Mouse (Mus musculus): ENCODE data around the gene Smyd1. TPM values are rescaled to one million over a fixed set of nuclear protein-coding genes. Genes with fewer than 3 reads are reported as not detected.

Smyd1 gene
- total and polyA plus RNA-seq, 3 experiments = 0.08 to 0.37 (median 0.08) TPM

GRCm38 (mm10) chr6:71273715-71274114, 48.3 kb downstream of the Smyd1 start:
- in situ Hi-C loops (cut with MboI; ENCODE audit: low pct_ligation_motif_present, low pct_unique_long_range_greater_than_20kb, low sequenced_read_pairs) (no loop called here), dilution Hi-C loops (cut with MboI; ENCODE audit: extremely low pct_ligation_motif_present, extremely low pct_unique_long_range_greater_than_20kb, low sequenced_read_pairs) (no loop called here)

GRCm38 (mm10) chr6:71272316-71272741, 49.7 kb downstream of the Smyd1 start:
- H3K27me3 ChIP-seq (replicated peaks) = no peaks in the 10 kb centered on the region
- H3K9ac ChIP-seq (ENCODE audit: insufficient read depth, low read depth) = peak overlapping the region; percentile 94
- H3K27ac ChIP-seq (ENCODE audit: insufficient read depth, low read depth) = peak overlapping the region; percentile 87
- DNase-seq (ENCODE audit: extremely low read depth) = no peak
- peaks cover 0 to 3% of the 10 kb centered on the region in 2 experiments for H3K36me3 ChIP-seq (replicated peaks in 1 of 2; ENCODE audit: control insufficient read depth in 1 of 2, insufficient read depth in 1 of 2, low read length in 1 of 2)
- peaks cover 3 to 27% of the 10 kb centered on the region in 2 experiments; a peak in 3 of 4 replicates for H3K4me1 ChIP-seq (ENCODE audit: control insufficient read depth in 1 of 2, insufficient read depth in 2 of 2)
- peak overlapping the region; percentile 59 to 99 (median 97) for H3K4me3 ChIP-seq (replicated peaks in 1 of 3; ENCODE audit: low read depth in 2 of 3, low read length in 2 of 3, poor library complexity in 1 of 3)
- peaks cover 13% of the 10 kb centered on the region for H3K79me2 ChIP-seq (replicated peaks; ENCODE audit: control insufficient read depth, extremely low read depth, insufficient read depth, poor library complexity, severe bottlenecking)
- H3K9me3 ChIP-seq (replicated peaks; ENCODE audit: low read length) = no peaks in the 10 kb centered on the region
- peak overlapping the region; percentile 94 for H3K4me2 ChIP-seq (ENCODE audit: insufficient read depth, low read depth, poor library complexity, severe bottlenecking)
- in situ Hi-C loops (cut with MboI; ENCODE audit: low pct_ligation_motif_present, low pct_unique_long_range_greater_than_20kb, low sequenced_read_pairs) = no loop called here
- dilution Hi-C loops (cut with MboI; ENCODE audit: extremely low pct_ligation_motif_present, extremely low pct_unique_long_range_greater_than_20kb, low sequenced_read_pairs) = no loop called here
- no peak for TF ChIP-seq KAT2A (IDR thresholded peaks at IDR 0.05; ENCODE audit: insufficient replicate concordance, low read length)
- TF ChIP-seq PAX5 (IDR thresholded peaks at IDR 0.05; ENCODE audit: low read length) = no peak
- TF ChIP-seq ETS1 (conservative IDR thresholded peaks at IDR 0.05; ENCODE audit: low read depth, low read length) = no peak
- TF ChIP-seq JUN (IDR thresholded peaks at IDR 0.05; ENCODE audit: insufficient read depth, low read depth, low read length) = no peak
- no peak for TF ChIP-seq SMC3 (IDR thresholded peaks at IDR 0.05; ENCODE audit: low read depth, low read length)
- TF ChIP-seq MEF2A (IDR thresholded peaks at IDR 0.05; ENCODE audit: borderline replicate concordance, low read depth, low read length) = no peak
- no peak for TF ChIP-seq UBTF (IDR thresholded peaks at IDR 0.05; ENCODE audit: low read depth, low read length)
- peak; percentile 29; the same call in 1 of the 2 replicates for TF ChIP-seq MAX (IDR thresholded peaks at IDR 0.05; ENCODE audit: low read length)
- TF ChIP-seq BHLHE40 (IDR thresholded peaks at IDR 0.05; ENCODE audit: low read depth, low read length) = no peak
- no peak for TF ChIP-seq RCOR1 (conservative IDR thresholded peaks at IDR 0.05; ENCODE audit: low read depth, low read length)
- TF ChIP-seq MYC (IDR thresholded peaks at IDR 0.05; ENCODE audit: low read depth, low read length) = 0 out of 2 replicates have a peak, but pooled peaks have one; percentile 39
- no peak for TF ChIP-seq E2F4 (IDR thresholded peaks at IDR 0.05; ENCODE audit: insufficient replicate concordance, low read depth, low read length)
- TF ChIP-seq TBP (conservative IDR thresholded peaks at IDR 0.05; ENCODE audit: low read depth, low read length) = no peak
- no peak for TF ChIP-seq USF1 (IDR thresholded peaks at IDR 0.05; ENCODE audit: low read depth, low read length)
- TF ChIP-seq USF2 (conservative IDR thresholded peaks at IDR 0.05; ENCODE audit: low read depth, low read length) = no peak
- TF ChIP-seq POLR2AphosphoS2 (IDR thresholded peaks at IDR 0.05; ENCODE audit: low read depth, low read length) = no peak
- peak; percentile 32; the same call in 1 of the 2 replicates for TF ChIP-seq EP300 (IDR thresholded peaks at IDR 0.05; ENCODE audit: low read length)
- TF ChIP-seq MXI1 (IDR thresholded peaks at IDR 0.05; ENCODE audit: low read depth, low read length) = peak; percentile 63; the same call in 1 of the 2 replicates
- TF ChIP-seq JUND (conservative IDR thresholded peaks at IDR 0.05; ENCODE audit: low read depth, low read length) = no peak
- TF ChIP-seq NRF1 (IDR thresholded peaks at IDR 0.05; ENCODE audit: low read depth, low read length) = 0 out of 2 replicates have a peak, but pooled peaks have one; percentile 11
- TF ChIP-seq POLR2A (IDR thresholded peaks at IDR 0.05; ENCODE audit: low read depth, low read length) = no peak
- TF ChIP-seq CTCF (conservative IDR thresholded peaks at IDR 0.05 in 1 of 2, IDR thresholded peaks at IDR 0.05 in 1 of 2; ENCODE audit: low read depth in 2 of 2, low read length in 2 of 2) = no peak
- TF ChIP-seq CHD1 (IDR thresholded peaks at IDR 0.05; ENCODE audit: low read depth, low read length) = peak; percentile 96
- peak; percentile 63 for TF ChIP-seq ZNF384 (IDR thresholded peaks at IDR 0.05; ENCODE audit: low read depth, low read length)
- no peak for TF ChIP-seq MAZ (IDR thresholded peaks at IDR 0.05; ENCODE audit: low read depth, low read length)
- 0 out of 2 replicates have a peak, but pooled peaks have one; percentile 8 for TF ChIP-seq TCF12 (IDR thresholded peaks at IDR 0.05; ENCODE audit: low read depth, low read length)
- TF ChIP-seq IRF4 (IDR thresholded peaks at IDR 0.05; ENCODE audit: low read depth, low read length) = no peak
- TF ChIP-seq ZC3H11A (IDR thresholded peaks at IDR 0.05; ENCODE audit: low read depth, low read length) = no peak
- 0 out of 2 replicates have a peak, but pooled peaks have one; percentile 28 for TF ChIP-seq ZMIZ1 (IDR thresholded peaks at IDR 0.05; ENCODE audit: low read depth, low read length)

More at GRCm38 (mm10) chr6:71273715-71274114, 48.3 kb downstream of the Smyd1 start:
- H3K27me3 ChIP-seq (replicated peaks) = no peaks in the 10 kb centered on the region
- no peak overlapping the region for H3K27ac ChIP-seq (ENCODE audit: insufficient read depth, low read depth)
- H3K36me3 ChIP-seq (replicated peaks in 1 of 2; ENCODE audit: control insufficient read depth in 1 of 2, insufficient read depth in 1 of 2, low read length in 1 of 2) = peaks cover 0 to 3% of the 10 kb centered on the region in 2 experiments
- H3K4me1 ChIP-seq (ENCODE audit: control insufficient read depth in 1 of 2, insufficient read depth in 2 of 2) = peaks cover 5 to 32% of the 10 kb centered on the region in 2 experiments
- H3K79me2 ChIP-seq (replicated peaks; ENCODE audit: control insufficient read depth, extremely low read depth, insufficient read depth, poor library complexity, severe bottlenecking) = peaks cover 13% of the 10 kb centered on the region
- H3K9ac ChIP-seq (ENCODE audit: insufficient read depth, low read depth) = no peak overlapping the region
- H3K4me3 ChIP-seq (replicated peaks in 1 of 3; ENCODE audit: low read depth in 2 of 3, low read length in 2 of 3, poor library complexity in 1 of 3) = no peak overlapping the region
- DNase-seq (ENCODE audit: extremely low read depth) = peak; percentile 63
- no peaks in the 10 kb centered on the region for H3K9me3 ChIP-seq (replicated peaks; ENCODE audit: low read length)
- TF ChIP-seq RCOR1 (conservative IDR thresholded peaks at IDR 0.05; ENCODE audit: low read depth, low read length) (no peak), MEF2A (IDR thresholded peaks at IDR 0.05; ENCODE audit: borderline replicate concordance, low read depth, low read length) (peak; percentile 58; the same call in 1 of the 2 replicates), POLR2AphosphoS2 (IDR thresholded peaks at IDR 0.05; ENCODE audit: low read depth, low read length) (0 out of 2 replicates have a peak, but pooled peaks have one; percentile 30), IRF4 (IDR thresholded peaks at IDR 0.05; ENCODE audit: low read depth, low read length) (peak; percentile 77), EP300 (IDR thresholded peaks at IDR 0.05; ENCODE audit: low read length) (peak; percentile 54), GABPA (IDR thresholded peaks at IDR 0.05; ENCODE audit: insufficient replicate concordance, low read depth, low read length) (no peak), JUN (IDR thresholded peaks at IDR 0.05; ENCODE audit: insufficient read depth, low read depth, low read length) (peak; percentile 22; the same call in 1 of the 2 replicates), BHLHE40 (IDR thresholded peaks at IDR 0.05; ENCODE audit: low read depth, low read length) (0 out of 2 replicates have a peak, but pooled peaks have one; percentile 17), ETS1 (conservative IDR thresholded peaks at IDR 0.05; ENCODE audit: low read depth, low read length) (peak; percentile 53; the same call in 1 of the 2 replicates)
- H3K4me2 ChIP-seq (ENCODE audit: insufficient read depth, low read depth, poor library complexity, severe bottlenecking) = peak overlapping the region; percentile 71; the same call in 1 of the 2 replicates
